Mouse (Mus musculus): ENCODE measurements around the gene Smarcd3.

DNA sequence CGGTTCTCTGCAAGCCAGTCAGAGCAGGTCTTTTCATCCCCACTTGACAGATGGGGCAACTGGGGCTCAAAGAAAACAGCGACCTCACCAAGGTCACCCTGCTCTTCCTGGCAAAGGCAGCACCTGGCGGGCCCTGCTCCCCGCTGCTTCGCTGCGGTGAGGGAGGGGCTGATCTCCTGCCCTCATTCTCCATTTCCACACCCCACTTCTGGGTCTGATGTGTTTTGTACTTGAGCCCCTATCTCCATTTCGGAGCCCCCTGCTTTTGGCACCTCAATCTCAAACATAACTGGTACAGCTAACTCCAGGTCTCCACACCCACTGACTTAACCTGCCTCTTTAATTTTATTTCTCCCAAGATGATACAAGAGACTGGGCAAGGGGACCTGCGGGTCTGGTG is 25.1 kb downstream of the Smarcd3 start:
- TF ChIP-seq EP300 (IDR thresholded peaks at IDR 0.05; ENCODE audit: low read depth) (no peak), CTCF (IDR thresholded peaks at IDR 0.05; ENCODE audit: low read depth) (no peak)
